Comparison of ENCODE assay signal across 9 mouse cellular contexts in the genomic region with DNA sequence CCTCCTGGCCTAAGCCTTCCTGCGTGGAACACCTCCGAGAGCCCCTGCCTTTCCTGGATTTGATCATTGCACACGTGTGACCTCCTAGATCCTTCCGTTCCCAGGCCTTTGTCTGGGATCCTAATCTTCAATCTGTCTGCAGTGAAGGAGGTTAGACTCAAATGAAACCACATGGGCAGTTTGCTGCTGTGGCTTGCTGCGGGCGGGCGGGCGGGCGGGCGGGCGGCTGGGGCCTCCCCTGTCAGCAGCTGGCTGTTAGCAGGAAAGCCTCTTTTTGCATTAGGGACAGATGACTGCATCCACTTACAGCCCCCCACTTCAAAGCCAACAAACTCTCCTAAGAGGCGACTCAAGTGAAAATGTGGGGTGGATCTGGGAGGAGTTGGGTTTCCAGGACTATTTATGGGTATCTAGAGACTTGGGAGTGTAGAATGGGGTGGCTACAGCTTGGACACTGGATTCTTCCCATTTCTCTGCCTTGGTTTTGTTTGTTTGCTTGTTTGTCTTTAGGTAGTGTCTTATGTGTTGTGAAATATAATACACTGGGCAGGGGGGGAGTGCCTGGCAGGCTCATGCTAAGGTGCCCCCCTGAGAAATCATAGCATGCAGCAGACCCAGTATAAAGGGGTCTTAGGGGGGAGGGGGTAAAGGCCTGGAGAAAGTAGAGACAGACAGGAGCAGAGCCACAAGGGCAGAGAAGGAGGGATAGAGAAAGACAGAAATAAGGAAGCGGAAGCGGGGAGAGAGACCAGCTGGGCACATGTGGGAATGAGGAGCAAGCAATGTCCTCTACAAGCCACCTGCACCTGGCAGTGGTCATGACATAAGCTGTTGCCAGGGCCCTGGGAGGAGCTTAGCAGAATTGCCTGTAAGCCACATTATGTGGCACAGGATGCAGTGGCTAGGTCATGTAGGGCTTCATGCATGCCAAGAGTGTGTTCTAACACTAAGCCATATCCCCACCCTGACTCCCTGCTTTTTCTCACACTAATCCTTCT.
DNase-seq lines count a peak whose midpoint lies in the region; ATAC-seq lines count a peak whose summit lies in the region.
"Had no signal": no experiment of that assay in that cellular context is flagged by ENCODE, and none has a peak within 500 bp of the region (broad histone marks: within the 10 kb centered on the region; RNA-seq: fewer than 3 reads in every experiment).

No protein-coding gene starts in this region.

- no peak overlapping the region for H3K4me3 ChIP-seq in hindbrain, embryonic 10.5 days
- no peak overlapping the region for H3K4me3 ChIP-seq in hindbrain, embryonic 14.5 days (replicated peaks; ENCODE audit: low read length)
- H3K4me3 ChIP-seq in heart, embryonic 12.5 days: no peak overlapping the region
- no peak overlapping the region for H3K4me3 ChIP-seq in midbrain, embryonic 16.5 days (ENCODE audit: low read depth, low read length)
- H3K4me3 ChIP-seq: limb, embryonic 15.5 days had no signal

- H3K27me3 ChIP-seq in hindbrain, embryonic 10.5 days (ENCODE audit: insufficient read depth, poor library complexity, severe bottlenecking): no peaks in the 10 kb centered on the region
- H3K27me3 ChIP-seq in hindbrain, embryonic 14.5 days (ENCODE audit: control insufficient read depth, insufficient read depth, low read length): no peaks in the 10 kb centered on the region
- no peaks in the 10 kb centered on the region for H3K27me3 ChIP-seq in heart, embryonic 12.5 days (replicated peaks)
- H3K27me3 ChIP-seq in midbrain, embryonic 16.5 days (ENCODE audit: control insufficient read depth, insufficient read depth, low read depth, low read length): no peaks in the 10 kb centered on the region
- H3K27me3 ChIP-seq: limb, embryonic 15.5 days had no signal

- H3K27ac ChIP-seq in hindbrain, embryonic 10.5 days: peak overlapping the region; percentile 59; the same call in 1 of the 2 replicates
- H3K27ac ChIP-seq in hindbrain, embryonic 14.5 days: no peak overlapping the region
- H3K27ac ChIP-seq in heart, embryonic 12.5 days (ENCODE audit: poor library complexity, severe bottlenecking): no peak overlapping the region
- no peak overlapping the region for H3K27ac ChIP-seq in midbrain, embryonic 16.5 days (ENCODE audit: low read length)
- H3K27ac ChIP-seq: limb, embryonic 15.5 days had no signal

- ATAC-seq in hindbrain, embryonic 14.5 days (ENCODE audit: low FRiP score): no peak
- peak; percentile 42; the same call in 1 of the 2 replicates for ATAC-seq in heart, embryonic 12.5 days (ENCODE audit: insufficient number of reproducible peaks, low FRiP score)
- peak; percentile 19; the same call in 1 of the 2 replicates for ATAC-seq in midbrain, embryonic 16.5 days

- WGBS in hindbrain, embryonic 10.5 days: 40% methylated on average over 14 of the region's 14 CpGs
- WGBS in hindbrain, embryonic 14.5 days: 38% methylated on average over 14 of the region's 14 CpGs
- 29% methylated on average over 14 of the region's 14 CpGs for WGBS in heart, embryonic 12.5 days
- WGBS in midbrain, embryonic 16.5 days: 26% methylated on average over 14 of the region's 14 CpGs

- DNase-seq in hindbrain, embryonic 10.5 days (ENCODE audit: low spot score): peak; percentile 47
- DNase-seq in hindbrain, embryonic 14.5 days (ENCODE audit: low spot score): no peak
- DNase-seq in embryo, embryonic 10.5 days (ENCODE audit: low spot score): peak; percentile 73
- no peak for DNase-seq in cerebellum, adult 18-20 months
- no peak for DNase-seq in ovary, postnatal 36 days (ENCODE audit: low spot score)
- DNase-seq in right cerebral cortex, postnatal 10 days (ENCODE audit: low spot score in 2 of 2): no peak

- no peaks in the 10 kb centered on the region for H3K9me3 ChIP-seq in hindbrain, embryonic 10.5 days
- H3K9me3 ChIP-seq in hindbrain, embryonic 14.5 days (ENCODE audit: control insufficient read depth, low read length): 0 out of 2 replicates have a peak, but pooled peaks cover 1% of the 10 kb centered on the region
- no peaks in the 10 kb centered on the region for H3K9me3 ChIP-seq in heart, embryonic 12.5 days (replicated peaks)
- H3K9me3 ChIP-seq in midbrain, embryonic 16.5 days (replicated peaks; ENCODE audit: control insufficient read depth, low read length, poor library complexity, severe bottlenecking): peaks cover 3% of the 10 kb centered on the region; the same call in 1 of the 2 replicates
- H3K9me3 ChIP-seq: limb, embryonic 15.5 days had no signal

- peaks cover 56% of the 10 kb centered on the region for H3K4me1 ChIP-seq in hindbrain, embryonic 10.5 days (replicated peaks)
- no peaks in the 10 kb centered on the region; the same call in 1 of the 2 replicates for H3K4me1 ChIP-seq in hindbrain, embryonic 14.5 days (replicated peaks; ENCODE audit: control insufficient read depth, insufficient read depth, low read length)
- peaks cover 43% of the 10 kb centered on the region for H3K4me1 ChIP-seq in heart, embryonic 12.5 days (replicated peaks)
- H3K4me1 ChIP-seq in midbrain, embryonic 16.5 days (ENCODE audit: control insufficient read depth, insufficient read depth, low read length): peaks cover 6% of the 10 kb centered on the region; the same call in 1 of the 2 replicates

- no peak overlapping the region for H3K9ac ChIP-seq in hindbrain, embryonic 14.5 days
- no peak overlapping the region for H3K9ac ChIP-seq in heart, embryonic 12.5 days
- H3K9ac ChIP-seq in midbrain, embryonic 16.5 days (ENCODE audit: low read depth, low read length): no peak overlapping the region
- H3K9ac ChIP-seq: limb, embryonic 15.5 days had no signal

- H3K36me3 ChIP-seq in hindbrain, embryonic 10.5 days: peaks cover 13% of the 10 kb centered on the region
- peaks cover 21% of the 10 kb centered on the region for H3K36me3 ChIP-seq in hindbrain, embryonic 14.5 days (replicated peaks; ENCODE audit: control insufficient read depth, insufficient read depth)
- peaks cover 13% of the 10 kb centered on the region for H3K36me3 ChIP-seq in heart, embryonic 12.5 days
- 0 out of 2 replicates have a peak, but pooled peaks cover 3% of the 10 kb centered on the region for H3K36me3 ChIP-seq in midbrain, embryonic 16.5 days (ENCODE audit: control insufficient read depth, insufficient read depth, low read length)

- no peak overlapping the region for H3K4me2 ChIP-seq in hindbrain, embryonic 14.5 days (replicated peaks)
- peak overlapping the region; percentile 31; the same call in 1 of the 2 replicates for H3K4me2 ChIP-seq in heart, embryonic 12.5 days
- H3K4me2 ChIP-seq in midbrain, embryonic 16.5 days (ENCODE audit: low read length): no peak overlapping the region
- H3K4me2 ChIP-seq: limb, embryonic 15.5 days had no signal

Comparison
In these comparisons a context has a peak if more than half of its experiments do, and no peak if none do; other contexts are left out.
1. DNase-seq: peak in hindbrain, embryonic 10.5 days (single experiment) and embryo, embryonic 10.5 days (single experiment); none in hindbrain, embryonic 14.5 days (single experiment), cerebellum, adult 18-20 months (0 of 2), ovary, postnatal 36 days (single experiment) and right cerebral cortex, postnatal 10 days (0 of 2).